ENCODE assay signal across 11 mouse cellular contexts in genomic region chr17:56551841-56552581, GRCm38 (mm10). TPM values are rescaled to one million over a fixed set of nuclear protein-coding genes. Genes with fewer than 3 reads are reported as not detected.
DNase-seq lines count a peak whose midpoint lies in the region; ATAC-seq and TF ChIP-seq lines count a peak whose summit lies in the region.
"Had no signal": no experiment of that assay in that cellular context is flagged by ENCODE, and none has a peak within 500 bp of the region (broad histone marks: within the 10 kb centered on the region; RNA-seq: fewer than 3 reads in every experiment).

No protein-coding gene starts in this region.

- ATAC-seq in embryonic facial prominence, embryonic 15.5 days (ENCODE audit: insufficient number of reproducible peaks, low FRiP score, low TSS enrichment, low read depth), result no peak
- peak; percentile 78 for ATAC-seq in midbrain, postnatal 0 days (ENCODE audit: low FRiP score)

- H3K9me3 ChIP-seq in embryonic facial prominence, embryonic 15.5 days (replicated peaks), result no peaks in the 10 kb centered on the region
- no peaks in the 10 kb centered on the region for H3K9me3 ChIP-seq in midbrain, postnatal 0 days (ENCODE audit: low read length)
- H3K9me3 ChIP-seq: limb, embryonic 13.5 days had no signal

- H3K36me3 ChIP-seq in embryonic facial prominence, embryonic 15.5 days, result no peaks in the 10 kb centered on the region
- no peaks in the 10 kb centered on the region for H3K36me3 ChIP-seq in midbrain, postnatal 0 days (ENCODE audit: insufficient read depth, low read length)
- H3K36me3 ChIP-seq: limb, embryonic 13.5 days had no signal

- peaks cover 16% of the 10 kb centered on the region; the same call in 1 of the 2 replicates for H3K4me1 ChIP-seq in embryonic facial prominence, embryonic 15.5 days
- H3K4me1 ChIP-seq in midbrain, postnatal 0 days (ENCODE audit: insufficient read depth, low read length), result peaks cover 6% of the 10 kb centered on the region
- H3K4me1 ChIP-seq: limb, embryonic 13.5 days had no signal

- no peak overlapping the region for H3K4me2 ChIP-seq in embryonic facial prominence, embryonic 15.5 days (replicated peaks)
- H3K4me2 ChIP-seq in midbrain, postnatal 0 days (ENCODE audit: low read depth, low read length, poor library complexity, severe bottlenecking), result no peak overlapping the region
- H3K4me2 ChIP-seq: limb, embryonic 13.5 days had no signal

- no peak for TF ChIP-seq CTCF in midbrain, postnatal 0 days (IDR thresholded peaks at IDR 0.05)

- no peaks in the 10 kb centered on the region for H3K27me3 ChIP-seq in embryonic facial prominence, embryonic 15.5 days
- no peaks in the 10 kb centered on the region for H3K27me3 ChIP-seq in midbrain, postnatal 0 days (ENCODE audit: insufficient read depth, low read length)
- H3K27me3 ChIP-seq: limb, embryonic 13.5 days had no signal

- 61% methylated on average over 6 of the region's 6 CpGs for WGBS in embryonic facial prominence, embryonic 15.5 days
- WGBS in midbrain, postnatal 0 days, result 28% methylated on average over 6 of the region's 6 CpGs

- no peak overlapping the region for H3K4me3 ChIP-seq in embryonic facial prominence, embryonic 15.5 days (replicated peaks)
- no peak overlapping the region for H3K4me3 ChIP-seq in midbrain, postnatal 0 days (ENCODE audit: low read depth, low read length)
- H3K4me3 ChIP-seq: limb, embryonic 13.5 days had no signal

- intact Hi-C loops in left cerebral cortex, postnatal 4 days (cut with DNase I), result no loop called here

- no peak overlapping the region for H3K9ac ChIP-seq in embryonic facial prominence, embryonic 15.5 days
- no peak overlapping the region for H3K9ac ChIP-seq in midbrain, postnatal 0 days (replicated peaks; ENCODE audit: low read length, poor library complexity, severe bottlenecking)
- H3K9ac ChIP-seq: limb, embryonic 13.5 days had no signal

- peak overlapping the region; percentile 65 for H3K27ac ChIP-seq in embryonic facial prominence, embryonic 15.5 days (replicated peaks)
- H3K27ac ChIP-seq in midbrain, postnatal 0 days (ENCODE audit: low read depth, low read length), result peak overlapping the region; percentile 83
- H3K27ac ChIP-seq: limb, embryonic 13.5 days had no signal

- peak; percentile 60 for DNase-seq in left cerebral cortex, postnatal 4 days
- no peak for DNase-seq in left cerebral cortex, adult 18-20 months (ENCODE audit: low spot score in 2 of 2)
- peak; percentile 69 for DNase-seq in gonadal fat pad, adult 2 months (ENCODE audit: low read depth)
- DNase-seq in midbrain, postnatal 0 days (ENCODE audit: low spot score), result peak; percentile 83
- DNase-seq in retina, postnatal 1 day, result no peak
- DNase-seq in Muller cell, postnatal 12 days (ENCODE audit: inconsistent ontology term), result no peak
- DNase-seq in cerebellum, adult 18-20 months, result no peak

RNA-seq across cellular contexts. Expression of gene Gm20219, which starts 2.2 kb away (rescaled TPM):
- 1 to 10 TPM; 1.9 to 2.2 TPM for total RNA-seq in left cerebral cortex, postnatal 4 days (2021)
- total RNA-seq in left cerebral cortex, adult 18-20 months (2021), result 1 to 10 TPM; 2.7 to 3.2 TPM
- polyA plus RNA-seq in embryonic facial prominence, embryonic 15.5 days (2015; fragmentation: Nextera tagmentation; extraction: Ambion mirVana), result 13.1 and 16.5 TPM in 2 replicates
- 8.5 and 8.9 TPM in 2 replicates for polyA plus RNA-seq in gonadal fat pad, adult 2 months (2012; rRNA removed)
- 0.22 TPM in 1 of 2 replicates, not detected in the other for total RNA-seq in midbrain, postnatal 0 days (2014; rRNA removed)
- 0.26 and 0.56 TPM in 2 replicates for polyA plus RNA-seq in midbrain, postnatal 0 days (2015; fragmentation: Nextera tagmentation; extraction: Ambion mirVana)

RNA-seq across cellular contexts. Expression of gene Safb2, which starts 32.4 kb away (rescaled TPM):
- 100 to 1,000 TPM; 105 to 107 TPM for total RNA-seq in left cerebral cortex, postnatal 4 days (2021)
- 100 to 1,000 TPM; 104 to 120 TPM for total RNA-seq in left cerebral cortex, adult 18-20 months (2021)
- polyA plus RNA-seq in embryonic facial prominence, embryonic 15.5 days (2015; fragmentation: Nextera tagmentation; extraction: Ambion mirVana), result 87.5 and 98.4 TPM in 2 replicates
- polyA plus RNA-seq in gonadal fat pad, adult 2 months (2012; rRNA removed), result 50.2 and 69.5 TPM in 2 replicates
- 30.7 and 45.2 TPM in 2 replicates for total RNA-seq in midbrain, postnatal 0 days (2014; rRNA removed)
- 42.1 and 48.9 TPM in 2 replicates for polyA plus RNA-seq in midbrain, postnatal 0 days (2015; fragmentation: Nextera tagmentation; extraction: Ambion mirVana)

RNA-seq across cellular contexts. Expression of gene Safb, which starts 32.6 kb away (rescaled TPM):
- total RNA-seq in left cerebral cortex, postnatal 4 days (2021), result 100 to 1,000 TPM; 173 to 188 TPM
- 100 to 1,000 TPM; 158 to 159 TPM for total RNA-seq in left cerebral cortex, adult 18-20 months (2021)
- polyA plus RNA-seq in embryonic facial prominence, embryonic 15.5 days (2015; fragmentation: Nextera tagmentation; extraction: Ambion mirVana), result 101 and 109 TPM in 2 replicates
- polyA plus RNA-seq in gonadal fat pad, adult 2 months (2012; rRNA removed), result 55.4 and 98.6 TPM in 2 replicates
- 56.1 and 56.4 TPM in 2 replicates for total RNA-seq in midbrain, postnatal 0 days (2014; rRNA removed)
- polyA plus RNA-seq in midbrain, postnatal 0 days (2015; fragmentation: Nextera tagmentation; extraction: Ambion mirVana), result 79.1 and 95.9 TPM in 2 replicates

RNA-seq across cellular contexts. Expression of gene Znrf4, which starts 39.8 kb away (rescaled TPM):
- not detected for total RNA-seq in left cerebral cortex, postnatal 4 days (2021)
- not detected for total RNA-seq in left cerebral cortex, adult 18-20 months (2021)
- polyA plus RNA-seq in embryonic facial prominence, embryonic 15.5 days (2015; fragmentation: Nextera tagmentation; extraction: Ambion mirVana), result not detected in 2 replicates
- 6.7 and 9.8 TPM in 2 replicates for polyA plus RNA-seq in gonadal fat pad, adult 2 months (2012; rRNA removed)
- total RNA-seq in midbrain, postnatal 0 days (2014; rRNA removed), result not detected in 2 replicates
- polyA plus RNA-seq in midbrain, postnatal 0 days (2015; fragmentation: Nextera tagmentation; extraction: Ambion mirVana), result not detected in 2 replicates
- total RNA-seq: adrenal gland, adult 18-20 months had no signal
- polyA plus RNA-seq: heart, embryonic 16.5 days; limb, embryonic 13.5 days had no signal

RNA-seq across cellular contexts. Expression of gene 2410015M20Rik, which starts 57.6 kb away (rescaled TPM):
- total RNA-seq in left cerebral cortex, postnatal 4 days (2021), result 100 to 1,000 TPM; 119 to 135 TPM
- total RNA-seq in left cerebral cortex, adult 18-20 months (2021), result 100 to 1,000 TPM; 139 to 143 TPM
- 262 and 270 TPM in 2 replicates for polyA plus RNA-seq in embryonic facial prominence, embryonic 15.5 days (2015; fragmentation: Nextera tagmentation; extraction: Ambion mirVana)
- polyA plus RNA-seq in gonadal fat pad, adult 2 months (2012; rRNA removed), result 338 and 383 TPM in 2 replicates
- 58.2 and 72.8 TPM in 2 replicates for total RNA-seq in midbrain, postnatal 0 days (2014; rRNA removed)
- 196 and 197 TPM in 2 replicates for polyA plus RNA-seq in midbrain, postnatal 0 days (2015; fragmentation: Nextera tagmentation; extraction: Ambion mirVana)

Comparison
In these comparisons a context has a peak if more than half of its experiments do, and no peak if none do; other contexts are left out.
1. DNase-seq: peak in left cerebral cortex, postnatal 4 days (single experiment), gonadal fat pad, adult 2 months (single experiment) and midbrain, postnatal 0 days (single experiment); none in left cerebral cortex, adult 18-20 months (0 of 2), retina, postnatal 1 day (single experiment), Muller cell, postnatal 12 days (single experiment) and cerebellum, adult 18-20 months (0 of 2).